ENCODE assay signal across 27 mouse cellular contexts in the genomic region with DNA sequence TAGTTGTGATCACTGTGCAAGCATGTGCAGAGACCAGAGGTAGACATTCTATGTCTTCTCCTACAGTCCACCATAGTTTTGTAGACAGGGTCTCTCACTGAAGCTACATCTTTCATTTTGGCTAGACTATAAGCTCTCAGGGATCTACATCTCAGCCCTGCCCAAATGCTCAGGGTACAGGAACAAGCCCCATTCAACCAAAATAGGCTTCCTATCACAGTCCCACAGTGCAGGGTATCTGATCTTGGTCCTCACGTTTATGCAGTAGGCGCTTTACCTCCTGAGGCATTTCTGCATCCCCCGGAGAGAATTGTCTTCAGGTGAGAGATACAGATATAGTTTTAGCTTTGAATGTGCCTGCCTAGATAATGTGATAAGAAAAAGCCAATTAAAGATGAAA.
DNase-seq lines count a peak whose midpoint lies in the region; ATAC-seq and TF ChIP-seq lines count a peak whose summit lies in the region.
"Had no signal": no experiment of that assay in that cellular context is flagged by ENCODE, and none has a peak within 500 bp of the region (broad histone marks: within the 10 kb centered on the region; RNA-seq: fewer than 3 reads in every experiment).

No protein-coding gene starts in this region.

- no peak overlapping the region for H3K4me2 ChIP-seq in limb, embryonic 11.5 days (ENCODE audit: low read depth, severe bottlenecking)
- no peak overlapping the region for H3K4me2 ChIP-seq in liver, embryonic 13.5 days
- H3K4me2 ChIP-seq: forebrain, embryonic 13.5 days; heart, embryonic 12.5 days; heart, embryonic 15.5 days; hindbrain, embryonic 14.5 days had no signal

- DNase-seq in limb, embryonic 11.5 days (ENCODE audit: low spot score) = peak; percentile 4
- DNase-seq in limb, embryonic 10.5 days (ENCODE audit: low spot score) = no peak
- DNase-seq in liver, embryonic 13.5 days = no peak
- DNase-seq in frontal cortex, postnatal 36 days (ENCODE audit: low spot score in 2 of 2) = no peak
- no peak for DNase-seq in midbrain, embryonic 10.5 days (ENCODE audit: low spot score)
- DNase-seq: adrenal gland, postnatal 10 days; adrenal gland, postnatal 36 days; cerebellum, adult 18-20 months; cerebellum, adult 9-10 months; cerebellum, postnatal 14 days; gastrocnemius, adult 2 months; gastrocnemius, postnatal 14 days; heart, adult 2 months; heart, postnatal 10 days; heart, postnatal 36 days had no signal

- no peak for TF ChIP-seq CTCF in ES-Bruce4 (IDR thresholded peaks at IDR 0.05; ENCODE audit: low read depth, low read length)

- H3K36me3 ChIP-seq in limb, embryonic 11.5 days (ENCODE audit: control insufficient read depth, insufficient read depth, low read length) = no peaks in the 10 kb centered on the region
- H3K36me3 ChIP-seq in limb, embryonic 10.5 days = no peaks in the 10 kb centered on the region
- H3K36me3 ChIP-seq in ES-Bruce4 (ENCODE audit: control insufficient read depth, insufficient read depth, low read length, poor library complexity, severe bottlenecking) = no peaks in the 10 kb centered on the region
- H3K36me3 ChIP-seq in liver, embryonic 13.5 days = no peaks in the 10 kb centered on the region
- no peaks in the 10 kb centered on the region for H3K36me3 ChIP-seq in midbrain, embryonic 10.5 days
- H3K36me3 ChIP-seq: heart, embryonic 12.5 days; heart, embryonic 15.5 days; hindbrain, embryonic 10.5 days had no signal

- H3K27ac ChIP-seq in limb, embryonic 11.5 days (replicated peaks; ENCODE audit: low read depth, low read length) = no peak overlapping the region
- H3K27ac ChIP-seq in limb, embryonic 10.5 days = no peak overlapping the region
- H3K27ac ChIP-seq in ES-Bruce4 (ENCODE audit: insufficient read depth, low read length) = peak overlapping the region; percentile 47
- H3K27ac ChIP-seq in liver, embryonic 13.5 days = no peak overlapping the region
- no peak overlapping the region for H3K27ac ChIP-seq in midbrain, embryonic 10.5 days (replicated peaks)
- H3K27ac ChIP-seq: forebrain, embryonic 10.5 days; forebrain, embryonic 13.5 days; gastrocnemius, adult 2 months; heart, adult 2 months; heart, embryonic 15.5 days; hindbrain, embryonic 10.5 days; hindbrain, embryonic 14.5 days; hindbrain, postnatal 0 days had no signal

- no peaks in the 10 kb centered on the region for H3K9me3 ChIP-seq in limb, embryonic 11.5 days (ENCODE audit: control insufficient read depth, low read length)
- H3K9me3 ChIP-seq in limb, embryonic 10.5 days (replicated peaks) = no peaks in the 10 kb centered on the region
- H3K9me3 ChIP-seq in ES-Bruce4 (replicated peaks; ENCODE audit: control insufficient read depth, insufficient read depth, low read length, poor library complexity, severe bottlenecking) = no peaks in the 10 kb centered on the region
- no peaks in the 10 kb centered on the region for H3K9me3 ChIP-seq in liver, embryonic 13.5 days (replicated peaks)
- no peaks in the 10 kb centered on the region for H3K9me3 ChIP-seq in midbrain, embryonic 10.5 days (replicated peaks)
- H3K9me3 ChIP-seq: forebrain, embryonic 10.5 days; forebrain, embryonic 13.5 days; heart, embryonic 12.5 days; heart, embryonic 15.5 days; hindbrain, embryonic 10.5 days had no signal

- no peak for ATAC-seq in limb, embryonic 11.5 days (ENCODE audit: insufficient number of reproducible peaks, low FRiP score, low TSS enrichment, low read depth)
- ATAC-seq in liver, embryonic 13.5 days (ENCODE audit: low read depth) = peak; percentile 65
- ATAC-seq: activated CD4-positive, CD25-positive, alpha-beta regulatory T cell, adult 4 months; CD4-positive, CD25-positive, alpha-beta regulatory T cell, adult 4 months; forebrain, embryonic 13.5 days; forebrain, embryonic 16.5 days; hindbrain, postnatal 0 days; inflammation-experienced regulatory T-cells, adult 6 months had no signal

- WGBS in limb, embryonic 11.5 days = 93% methylated on average over 3 of the region's 3 CpGs
- 92% methylated on average over 3 of the region's 3 CpGs for WGBS in limb, embryonic 10.5 days
- 46% methylated on average over 3 of the region's 3 CpGs for WGBS in liver, embryonic 13.5 days (ENCODE audit: insufficient replicate concordance)
- WGBS in midbrain, embryonic 10.5 days = 94% methylated on average over 3 of the region's 3 CpGs

- TF ChIP-seq EP300 in ES-Bruce4 (IDR thresholded peaks at IDR 0.05; ENCODE audit: insufficient read depth, low read depth, low read length) = no peak

- H3K27me3 ChIP-seq in limb, embryonic 11.5 days (ENCODE audit: control insufficient read depth, insufficient read depth, low read length) = no peaks in the 10 kb centered on the region
- no peaks in the 10 kb centered on the region for H3K27me3 ChIP-seq in limb, embryonic 10.5 days (ENCODE audit: low read depth, poor library complexity, severe bottlenecking)
- H3K27me3 ChIP-seq in ES-Bruce4 (ENCODE audit: control insufficient read depth, insufficient read depth, low read length, poor library complexity, severe bottlenecking) = no peaks in the 10 kb centered on the region
- no peaks in the 10 kb centered on the region for H3K27me3 ChIP-seq in liver, embryonic 13.5 days
- H3K27me3 ChIP-seq in midbrain, embryonic 10.5 days (ENCODE audit: low read depth, poor library complexity, severe bottlenecking) = no peaks in the 10 kb centered on the region
- H3K27me3 ChIP-seq: forebrain, embryonic 13.5 days; heart, embryonic 12.5 days; heart, embryonic 15.5 days had no signal

- no peak for TF ChIP-seq POLR2A in ES-Bruce4 (IDR thresholded peaks at IDR 0.05; ENCODE audit: insufficient read depth, low read length)

- H3K4me3 ChIP-seq in limb, embryonic 11.5 days (ENCODE audit: low read depth, low read length) = no peak overlapping the region
- H3K4me3 ChIP-seq in limb, embryonic 10.5 days = no peak overlapping the region
- no peak overlapping the region for H3K4me3 ChIP-seq in ES-Bruce4 (ENCODE audit: low read depth, low read length)
- no peak overlapping the region for H3K4me3 ChIP-seq in liver, embryonic 13.5 days (replicated peaks)
- no peak overlapping the region for H3K4me3 ChIP-seq in midbrain, embryonic 10.5 days
- H3K4me3 ChIP-seq: forebrain, embryonic 10.5 days; forebrain, embryonic 13.5 days; gastrocnemius, adult 2 months; heart, adult 2 months; heart, embryonic 12.5 days; heart, embryonic 15.5 days; hindbrain, embryonic 10.5 days had no signal

- no peaks in the 10 kb centered on the region for H3K4me1 ChIP-seq in limb, embryonic 11.5 days (ENCODE audit: control insufficient read depth, insufficient read depth, low read length)
- H3K4me1 ChIP-seq in limb, embryonic 10.5 days = peaks cover 2% of the 10 kb centered on the region; the same call in 1 of the 2 replicates
- H3K4me1 ChIP-seq in ES-Bruce4 (ENCODE audit: control insufficient read depth, insufficient read depth, low read length) = peaks cover 1% of the 10 kb centered on the region
- peaks cover 13% of the 10 kb centered on the region for H3K4me1 ChIP-seq in liver, embryonic 13.5 days (replicated peaks)
- peaks cover 15% of the 10 kb centered on the region for H3K4me1 ChIP-seq in midbrain, embryonic 10.5 days

- no peak overlapping the region for H3K9ac ChIP-seq in limb, embryonic 11.5 days (ENCODE audit: low read length)
- H3K9ac ChIP-seq in ES-Bruce4 (ENCODE audit: low read depth, poor library complexity, severe bottlenecking) = no peak overlapping the region
- H3K9ac ChIP-seq in liver, embryonic 13.5 days = no peak overlapping the region
- H3K9ac ChIP-seq: forebrain, embryonic 13.5 days; heart, embryonic 12.5 days; heart, embryonic 15.5 days; hindbrain, embryonic 14.5 days had no signal
